Mouse (Mus musculus) liver, embryonic 14.5 days (tissue): Measurements from ENCODE around the gene Ly6g6d. TPM values are rescaled to one million over a fixed set of nuclear protein-coding genes. Genes with fewer than 3 reads are reported as not detected.

Experiments
- ATAC-seq: fragments of 200-750 bp; cut with Nextera tagmentation; 2 replicates; pipeline ENCODE4 v1.8.0; 2017; ENCODE audit warnings: moderate number of reproducible peaks, mild to moderate bottlenecking, moderate library complexity; ENCODE audit not compliant: insufficient read depth
- DNase-seq, 3 experiments: peaks; one replicate each; pipeline ENCODE4 v3.0.0-alpha.2; 2012 to 2013; ENCODE audit warnings: low read depth in 3 of 3, low spot score in 3 of 3
- H3K27ac ChIP-seq: fragments of 300-500 bp; sonication (generic); 2 replicates; pipeline ENCODE4 v1.5.1; 2014; ENCODE audit warnings: moderate library complexity, mild to moderate bottlenecking, control low read depth, inconsistent platforms
- H3K27me3 ChIP-seq: fragments of 300-500 bp; sonication (generic); 2 replicates; pipeline ENCODE4 v1.6.1; 2014; ENCODE audit warnings: mild to moderate bottlenecking, low read length, moderate library complexity; ENCODE audit not compliant: control insufficient read depth, insufficient read depth
- H3K36me3 ChIP-seq: fragments of 300-500 bp; sonication (generic); replicated peaks from 2 replicates; pipeline ENCODE4 v1.6.1; 2014; ENCODE audit warnings: low read depth; ENCODE audit not compliant: control insufficient read depth, insufficient read depth
- H3K4me1 ChIP-seq, 2 experiments: fragments of 200-500 bp in 1 of 2; fragments of 300-500 bp in 1 of 2; sonication (generic) in 1 of 2; replicated peaks; 2 replicates each; pipeline ENCODE4 v1.6.1; 2012 to 2014; ENCODE audit warnings: antibody characterized with exemption in 1 of 2, inconsistent platforms in 1 of 2, low read length in 1 of 2; ENCODE audit not compliant: control insufficient read depth in 2 of 2, insufficient read depth in 2 of 2
- H3K4me2 ChIP-seq: fragments of 300-500 bp; sonication (generic); 2 replicates; pipeline ENCODE4 v1.6.1; 2014; ENCODE audit warnings: low read depth, mild to moderate bottlenecking, control low read depth, moderate library complexity
- H3K4me3 ChIP-seq, 2 experiments: fragments of 200-500 bp in 1 of 2; fragments of 300-500 bp in 1 of 2; sonication (generic) in 1 of 2; 2 replicates each; pipeline ENCODE4 v1.5.1; 2012 to 2014; ENCODE audit warnings: low read depth in 2 of 2, low read length in 2 of 2, mild to moderate bottlenecking in 2 of 2, control low read depth in 1 of 2, inconsistent platforms in 1 of 2, moderate library complexity in 1 of 2; ENCODE audit not compliant: insufficient read depth in 1 of 2
- H3K9ac ChIP-seq: fragments of 300-500 bp; sonication (generic); replicated peaks from 2 replicates; pipeline ENCODE4 v1.6.1; 2014; ENCODE audit warnings: mild to moderate bottlenecking, control low read depth, moderate library complexity
- H3K9me3 ChIP-seq: fragments of 300-500 bp; sonication (generic); 2 replicates; pipeline ENCODE4 v1.6.1; 2016; ENCODE audit warnings: low read length, mixed read lengths; ENCODE audit not compliant: control insufficient read depth
- CTCF ChIP-seq: IDR thresholded peaks from 2 replicates; pipeline ENCODE4 v1.5.1; 2016; ENCODE audit warnings: antibody characterized with exemption, low read depth, control low read depth
- EP300 ChIP-seq: IDR thresholded peaks from 2 replicates; pipeline ENCODE4 v1.6.1; 2016; ENCODE audit warnings: antibody characterized with exemption, low read depth
- WGBS: fragments of 180-500 bp; shearing (Covaris S2); extraction: QIAGEN DNeasy Blood & Tissue Kit; methylation state at CpG from one replicate; pipeline ENCODE4 v1.1.7; 2014; ENCODE audit not compliant: insufficient replicate concordance; 5-methylcytosine and 5-hydroxymethylcytosine counted together
- polyA plus RNA-seq, 2 experiments: library from polyadenylated mRNA; depleted of rRNA in 1 of 2; stranded (reverse) in 1 of 2; unstranded in 1 of 2; fragments of >200 nt; fragmentation: Nextera tagmentation in 1 of 2; extraction: Ambion mirVana in 1 of 2; gene quantifications; 2 replicates each; pipeline versions ENCODE4 v1.2.1 to v1.2.3; 2012 to 2014

The Ly6g6d gene
- polyA plus RNA-seq, 2 experiments = 0.28 to 0.95 TPM

GRCm38 (mm10) chr17:35063466-35063865 lies 14.4 kb downstream of the Ly6g6d start:
- ATAC-seq (no peak), DNase-seq (no peak)
- Histone ChIP-seq H3K4me3 (no peak overlapping the region), H3K27ac (no peak overlapping the region), H3K4me1 (peaks cover 13 to 15% of the 10 kb centered on the region in 2 experiments), H3K9me3 (no peaks in the 10 kb centered on the region), H3K27me3 (peaks cover 41% of the 10 kb centered on the region), H3K9ac (no peak overlapping the region), H3K36me3 (no peaks in the 10 kb centered on the region), H3K4me2 (no peak overlapping the region)
- 79% methylated on average over 3 of the region's 3 CpGs for WGBS
- no peak for TF ChIP-seq EP300
- TF ChIP-seq CTCF = no peak

GRCm38 (mm10) chr17:35061299-35061698 lies 16.6 kb downstream of the Ly6g6d start:
- H3K4me2 ChIP-seq = no peak overlapping the region

GRCm38 (mm10) chr17:35060737-35061297 lies 17.0 kb downstream of the Ly6g6d start:
- WGBS = 61% methylated on average over 22 of the region's 22 CpGs

More at GRCm38 (mm10) chr17:35061299-35061698, 16.6 kb downstream of the Ly6g6d start:
- no peak overlapping the region for H3K9ac ChIP-seq
- H3K4me1 ChIP-seq = peaks cover 10 to 15% of the 10 kb centered on the region in 2 experiments
- ATAC-seq (no peak), DNase-seq (no peak)
- no peak overlapping the region for H3K4me3 ChIP-seq
- H3K27me3 ChIP-seq = peaks cover 25% of the 10 kb centered on the region
- no peak overlapping the region for H3K27ac ChIP-seq
- 72% methylated on average over 8 of the region's 8 CpGs for whole genome bisulfite sequencing
- no peaks in the 10 kb centered on the region for H3K9me3 ChIP-seq
- TF ChIP-seq EP300 (no peak), CTCF (no peak)
- peaks cover 2% of the 10 kb centered on the region for H3K36me3 ChIP-seq

GRCm38 (mm10) chr17:35060071-35060470 lies 17.8 kb downstream of the Ly6g6d start:
- Histone ChIP-seq H3K36me3 (peaks cover 12% of the 10 kb centered on the region), H3K4me1 (peaks cover 10 to 12% of the 10 kb centered on the region in 2 experiments), H3K27me3 (peaks cover 13% of the 10 kb centered on the region), H3K27ac (no peak overlapping the region), H3K4me3 (peak overlapping the region; percentile 49 to 60; a peak in 3 of 4 replicates), H3K9me3 (no peaks in the 10 kb centered on the region), H3K9ac (no peak overlapping the region), H3K4me2 (peak overlapping the region; percentile 86)
- no peak for ATAC-seq
- no peak for DNase-seq
- TF ChIP-seq CTCF (no peak), EP300 (no peak)
- 43% methylated on average over 14 of the region's 14 CpGs for WGBS

More at GRCm38 (mm10) chr17:35060737-35061297, 17.0 kb downstream of the Ly6g6d start:
- Histone ChIP-seq H3K4me2 (no peak overlapping the region), H3K27ac (no peak overlapping the region), H3K4me1 (peaks cover 11 to 15% of the 10 kb centered on the region in 2 experiments), H3K36me3 (peaks cover 6% of the 10 kb centered on the region), H3K4me3 (no peak overlapping the region), H3K27me3 (peaks cover 20% of the 10 kb centered on the region), H3K9ac (no peak overlapping the region), H3K9me3 (no peaks in the 10 kb centered on the region)
- TF ChIP-seq EP300 = no peak
- no peak for TF ChIP-seq CTCF
- DNase-seq (no peak), ATAC-seq (no peak)

- Histone ChIP-seq H3K9me3 (no peaks in the 10 kb centered on the region), H3K27me3 (peaks cover 4% of the 10 kb centered on the region), H3K4me3 (peak within 1 kb of the TSS; percentile 49 to 60), H3K36me3 (peaks cover 18% of the 10 kb centered on the region), H3K4me1 (peaks cover 4 to 8% of the 10 kb centered on the region in 2 experiments; a peak in 3 of 4 replicates), H3K4me2 (peak within 1 kb of the TSS; percentile 86), H3K27ac (no peak within 1 kb of the TSS), H3K9ac (peak within 1 kb of the TSS; percentile 35)
- TF ChIP-seq EP300 (0 out of 2 replicates have a peak, but pooled peaks have one; percentile 6), CTCF (peak; percentile 93)
- ATAC-seq = peak; percentile 70
- no peak for DNase-seq
- under 1% methylated on average over 57 of the region's 57 CpGs for WGBS
These were observed 18.7 kb downstream of the Ly6g6d start, which contains the start of gene Ddah2 for GRCm38 (mm10) chr17:35058911-35059892. Ddah2 (plus strand) TSS chr17:35059035.
